Mouse (Mus musculus): Measurements from ENCODE around the gene Lemd2.

The Lemd2 gene

DNA sequence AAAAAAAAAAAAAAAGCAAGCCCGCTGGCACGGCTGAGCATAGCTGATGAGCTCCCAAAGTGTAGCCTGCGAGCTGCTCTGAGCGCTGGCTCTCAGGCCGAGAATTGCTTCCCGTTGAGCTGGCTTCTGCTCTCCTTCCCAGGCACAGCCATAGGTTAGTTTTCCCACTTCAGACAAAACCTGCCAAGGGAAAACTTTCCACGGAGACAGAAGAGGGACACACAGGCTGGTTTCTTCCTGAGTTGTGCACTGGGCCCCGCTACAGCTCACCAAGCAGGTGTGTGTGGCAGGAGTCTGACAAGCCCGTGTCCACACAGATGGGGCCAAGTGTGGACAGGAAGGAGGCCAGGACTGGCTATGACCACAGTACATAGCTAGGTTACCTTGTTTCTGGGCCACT is 15.4 kb downstream of the Lemd2 start:
- DNase-seq (ENCODE audit: low spot score in 2 of 2), result no peak

- DNase-seq (ENCODE audit: low spot score in 2 of 2), result no peak
These were observed 17.2 kb downstream of the Lemd2 start for GRCm38 (mm10) chr17:27187059-27187458.

DNA sequence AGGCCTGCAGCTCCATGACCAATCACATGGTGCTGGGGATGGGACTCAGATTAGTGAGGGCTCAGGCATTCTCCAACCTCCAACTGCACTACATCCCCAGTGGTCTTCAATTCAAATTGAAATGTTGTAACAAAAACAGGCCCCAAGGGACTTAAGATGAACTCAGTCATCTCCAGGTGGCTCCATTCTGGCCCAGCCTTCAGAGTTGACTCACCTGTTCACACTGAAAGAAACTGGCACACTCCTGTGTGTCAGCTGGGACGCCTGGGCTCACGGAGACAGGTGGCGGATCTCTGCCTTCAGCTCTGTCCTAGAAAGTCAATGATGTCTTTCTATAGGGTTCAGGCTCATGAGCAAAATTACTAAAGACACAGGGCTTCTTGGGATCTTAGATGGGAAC is 18.2 kb downstream of the Lemd2 start:
- DNase-seq (ENCODE audit: low spot score in 2 of 2), result no peak

GRCm38 (mm10) chr17:27183667-27184292 is 20.5 kb downstream of the Lemd2 start:
- DNase-seq (ENCODE audit: low spot score in 2 of 2), result no peak

- DNase-seq (ENCODE audit: low spot score in 2 of 2), result no peak
These were observed 21.9 kb downstream of the Lemd2 start for GRCm38 (mm10) chr17:27182401-27182800.

DNA sequence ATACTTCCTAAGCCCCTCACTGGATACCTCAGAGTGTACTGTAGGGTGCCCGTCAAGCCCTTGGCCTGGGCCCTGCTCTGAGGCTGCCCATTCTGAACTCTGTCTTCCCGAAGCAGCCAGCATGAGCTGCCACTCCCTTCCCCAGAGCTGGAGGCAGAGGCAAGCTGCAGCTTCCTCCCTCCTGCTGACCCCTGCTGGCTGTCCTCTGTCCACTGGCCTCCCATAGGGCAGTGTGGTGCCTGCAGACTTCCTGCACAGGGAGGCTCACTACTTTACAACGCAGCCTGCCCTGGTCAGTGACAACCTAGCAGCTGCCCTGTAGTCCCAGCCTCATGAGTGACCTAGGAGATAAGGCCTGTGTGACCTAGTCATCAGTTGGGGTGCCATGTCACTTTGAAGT is 22.6 kb downstream of the Lemd2 start:
- no peak for DNase-seq (ENCODE audit: low spot score in 2 of 2)

DNA sequence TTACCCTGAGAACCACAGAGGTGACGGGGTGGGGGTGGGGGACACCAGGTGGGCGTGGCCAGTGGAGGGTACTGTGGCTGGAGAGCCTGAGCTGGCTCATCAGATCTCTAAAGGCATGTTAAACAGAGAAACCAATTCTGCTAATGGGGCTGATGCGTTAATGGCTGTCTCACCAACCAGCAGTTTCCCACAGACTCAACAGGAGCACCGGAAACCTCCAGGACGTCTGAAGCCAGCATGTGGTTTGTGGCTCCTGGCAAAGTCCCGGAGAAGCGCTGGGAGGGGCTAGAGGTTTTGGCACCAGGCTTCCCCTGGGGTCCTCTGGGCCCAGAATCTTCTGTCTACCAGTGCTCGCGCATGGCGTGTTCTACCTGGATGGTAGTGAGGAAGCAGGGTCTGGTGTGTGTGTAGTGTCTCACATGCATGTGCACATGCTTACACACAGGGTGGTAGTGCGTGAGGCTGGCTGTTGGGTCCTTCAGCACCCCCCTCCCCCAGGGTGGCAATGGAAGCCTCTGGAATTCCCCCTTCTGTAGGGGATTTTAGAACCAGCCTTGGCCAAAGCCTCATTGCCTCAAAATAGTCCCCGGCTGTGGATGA is 24.5 kb downstream of the Lemd2 start:
- no peak for DNase-seq (ENCODE audit: low spot score in 2 of 2)

- DNase-seq (ENCODE audit: low spot score in 2 of 2), result no peak
These were observed 25.7 kb downstream of the Lemd2 start for GRCm38 (mm10) chr17:27178427-27179177.

- no peak for DNase-seq (ENCODE audit: low spot score in 2 of 2)
These were observed 26.2 kb downstream of the Lemd2 start for GRCm38 (mm10) chr17:27178019-27178418.

- DNase-seq (ENCODE audit: low spot score in 2 of 2), result no peak
These were observed 27.5 kb downstream of the Lemd2 start for GRCm38 (mm10) chr17:27176754-27177153.

DNA sequence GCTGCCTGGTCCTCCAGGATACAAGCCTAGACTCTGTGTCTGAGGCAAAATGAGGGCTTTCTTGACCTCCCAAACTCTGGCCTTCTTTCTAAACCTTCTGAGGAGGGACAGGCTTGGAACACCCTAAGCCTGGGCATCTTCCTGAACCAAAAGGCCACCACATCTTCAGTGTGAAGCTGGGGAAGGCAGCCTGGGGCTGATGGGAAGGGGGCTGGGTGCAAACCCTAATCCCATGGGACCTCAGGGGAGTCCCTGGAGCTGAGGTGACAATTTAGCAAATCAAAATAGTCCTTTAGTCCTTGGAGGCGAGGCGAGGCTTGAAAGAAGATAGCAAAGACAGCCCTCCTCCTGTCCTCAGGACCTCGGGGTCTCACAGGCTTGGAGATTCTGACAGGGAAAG is 28.0 kb downstream of the Lemd2 start:
- DNase-seq (ENCODE audit: low spot score in 2 of 2), result no peak

GRCm38 (mm10) chr17:27175196-27175874 is 28.9 kb downstream of the Lemd2 start:
- no peak for DNase-seq (ENCODE audit: low spot score in 2 of 2)

GRCm38 (mm10) chr17:27173715-27174114 is 30.6 kb downstream of the Lemd2 start:
- DNase-seq (ENCODE audit: low spot score in 2 of 2), result no peak

DNA sequence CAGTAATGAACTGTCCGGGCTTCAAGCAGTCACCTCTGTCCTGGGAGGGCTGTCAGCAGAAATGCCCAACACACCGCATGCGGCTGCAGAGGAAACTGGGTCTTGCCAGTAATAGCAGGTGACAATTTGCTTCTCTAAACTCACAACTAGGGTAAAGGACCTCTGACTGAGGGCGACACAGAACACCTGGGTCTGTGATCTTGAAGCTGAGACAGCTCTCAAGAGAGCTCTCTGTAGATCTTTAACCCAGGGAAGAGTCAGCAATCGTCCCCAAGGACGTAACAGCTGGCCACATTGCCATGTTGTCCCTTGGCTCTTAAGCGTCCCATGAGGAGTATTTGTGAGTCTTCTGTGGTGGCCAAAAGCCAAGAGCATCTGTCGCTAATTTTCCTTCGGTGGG is 31.8 kb downstream of the Lemd2 start:
- DNase-seq (ENCODE audit: low spot score in 2 of 2), result no peak

GRCm38 (mm10) chr17:27171121-27171520 is 33.1 kb downstream of the Lemd2 start:
- DNase-seq (ENCODE audit: low spot score in 2 of 2), result no peak

DNA sequence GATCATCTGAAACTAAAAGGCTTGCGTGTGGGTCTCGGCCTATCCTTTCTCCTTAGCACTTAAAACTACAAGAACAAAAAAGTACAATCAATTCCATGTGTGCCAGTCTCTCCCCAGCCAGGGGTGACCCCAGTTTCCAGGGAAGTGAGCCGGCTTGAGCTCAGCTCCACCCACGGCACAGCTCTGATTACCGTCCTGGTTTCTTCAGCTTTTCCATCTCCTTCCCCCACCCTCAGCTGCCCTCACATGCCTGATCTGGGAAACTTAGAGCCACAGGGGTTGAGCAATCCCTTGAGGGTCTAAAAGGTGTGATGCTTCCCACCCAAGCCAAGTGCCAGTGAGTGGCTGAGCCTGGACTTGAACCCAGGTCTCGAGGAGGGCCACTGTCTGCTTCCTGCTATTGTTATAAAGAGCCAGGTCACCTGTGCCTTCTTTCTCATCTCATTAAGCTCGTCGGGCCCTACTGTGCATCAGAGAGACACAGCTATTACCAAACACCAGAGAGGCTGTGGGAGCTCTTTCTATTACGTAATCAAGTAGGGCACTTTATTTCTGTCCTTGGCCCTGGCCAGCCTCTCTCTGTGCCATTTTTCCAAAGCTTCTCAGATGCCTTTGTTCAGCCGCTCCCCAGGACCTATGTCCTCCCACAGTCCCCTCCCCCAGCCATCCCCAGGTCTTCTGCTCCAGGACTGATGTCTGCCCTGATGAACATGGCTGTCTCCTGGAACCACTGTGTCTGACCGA is 34.1 kb downstream of the Lemd2 start:
- no peak for DNase-seq (ENCODE audit: low spot score in 2 of 2)

- no peak for DNase-seq (ENCODE audit: low spot score in 2 of 2)
These were observed 35.7 kb downstream of the Lemd2 start for GRCm38 (mm10) chr17:27168569-27168968.

- no peak for DNase-seq (ENCODE audit: low spot score in 2 of 2)
These were observed 36.7 kb downstream of the Lemd2 start, which contains the start of gene Ip6k3 for GRCm38 (mm10) chr17:27167545-27167944. Gene Ip6k3, minus strand, starts transcription at chr17:27167795.

GRCm38 (mm10) chr17:27166901-27167300 is 37.4 kb downstream of the Lemd2 start:
- DNase-seq (ENCODE audit: low spot score in 2 of 2), result no peak

DNA sequence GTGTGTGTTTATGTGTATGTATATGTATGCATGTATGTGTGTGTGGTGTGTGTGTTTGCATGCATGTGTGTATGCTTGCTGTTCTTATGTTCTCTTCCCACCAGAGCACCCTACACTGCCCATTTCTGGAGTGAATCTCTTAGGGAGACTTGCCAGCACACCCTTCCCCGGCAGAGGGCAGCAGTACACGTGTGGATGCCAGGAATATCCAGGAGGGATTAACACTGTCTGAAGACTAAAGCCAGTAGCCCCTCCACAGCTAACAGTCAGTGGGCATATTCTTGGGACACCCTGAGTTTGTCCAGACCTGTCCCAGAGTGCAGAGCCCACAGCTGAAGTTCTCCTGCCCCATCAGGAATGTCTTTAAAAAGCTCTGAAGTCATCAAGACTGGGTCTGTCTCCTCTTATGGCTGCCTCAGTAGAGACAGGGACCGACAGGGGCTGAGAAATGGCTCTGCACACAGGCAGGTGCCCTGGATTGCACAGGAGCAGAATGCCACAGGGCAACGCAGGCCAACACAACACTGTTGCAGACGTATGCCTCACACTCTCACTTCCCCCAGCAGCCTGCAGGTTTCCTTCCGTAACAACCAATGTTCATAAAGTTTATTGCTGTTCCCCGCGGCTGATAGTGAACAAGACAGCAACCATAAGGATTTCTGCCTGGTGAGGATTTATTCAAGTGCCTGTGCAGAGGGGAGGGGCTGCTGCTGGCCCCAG is 39.1 kb downstream of the Lemd2 start:
- no peak for DNase-seq (ENCODE audit: low spot score in 2 of 2)

GRCm38 (mm10) chr17:27160905-27161304 is 43.4 kb downstream of the Lemd2 start:
- DNase-seq (ENCODE audit: low spot score in 2 of 2), result no peak

Data from spleen, postnatal 14 days (tissue).